Mouse (Mus musculus): ENCODE measurements around the gene Arrdc3. TPM values are rescaled to one million over a fixed set of nuclear protein-coding genes. Genes with fewer than 3 reads are reported as not detected.

The Arrdc3 gene
- 45.7 and 51.8 TPM in 2 replicates for polyA plus RNA-seq (2015; fragmentation: Nextera tagmentation; extraction: Ambion mirVana)

DNA sequence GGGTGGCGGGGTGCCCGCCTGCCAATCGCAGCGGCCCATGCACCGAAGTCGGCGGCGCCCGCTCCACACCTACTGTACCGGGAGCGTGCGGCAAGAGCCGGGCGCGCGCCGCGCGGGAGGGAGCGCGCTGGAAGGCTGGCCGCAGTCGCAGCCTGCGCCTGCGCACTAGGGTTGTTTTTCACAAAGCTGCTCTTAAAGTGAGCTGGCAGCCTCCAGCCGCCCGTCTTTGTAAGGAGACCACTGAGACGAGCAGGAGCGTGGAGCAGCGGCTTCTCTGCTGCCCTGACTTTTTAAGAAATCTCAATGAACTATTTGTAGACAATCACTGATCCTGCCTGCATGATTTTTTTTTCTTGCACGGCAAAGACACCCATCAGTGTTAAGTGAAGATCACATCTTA, at the start of gene Arrdc3:
Gene Arrdc3, plus strand, starts transcription at position 195 of the 400 bp plus-strand sequence.
- ATAC-seq (ENCODE audit: insufficient number of reproducible peaks, low FRiP score, low TSS enrichment, low read depth) = peak; percentile 68
- Histone ChIP-seq H3K9me3 (replicated peaks) (no peaks in the 10 kb centered on the region), H3K4me3 (replicated peaks) (peak within 1 kb of the TSS; percentile 71), H3K4me2 (replicated peaks) (peak within 1 kb of the TSS; percentile 51), H3K9ac (peak within 1 kb of the TSS; percentile 96), H3K27me3 (no peaks in the 10 kb centered on the region), H3K4me1 (peaks cover 4% of the 10 kb centered on the region; the same call in 1 of the 2 replicates), H3K36me3 (no peaks in the 10 kb centered on the region; the same call in 1 of the 2 replicates), H3K27ac (replicated peaks) (peak within 1 kb of the TSS; percentile 100)
- under 1% methylated on average over 28 of the region's 31 CpGs for WGBS

DNA sequence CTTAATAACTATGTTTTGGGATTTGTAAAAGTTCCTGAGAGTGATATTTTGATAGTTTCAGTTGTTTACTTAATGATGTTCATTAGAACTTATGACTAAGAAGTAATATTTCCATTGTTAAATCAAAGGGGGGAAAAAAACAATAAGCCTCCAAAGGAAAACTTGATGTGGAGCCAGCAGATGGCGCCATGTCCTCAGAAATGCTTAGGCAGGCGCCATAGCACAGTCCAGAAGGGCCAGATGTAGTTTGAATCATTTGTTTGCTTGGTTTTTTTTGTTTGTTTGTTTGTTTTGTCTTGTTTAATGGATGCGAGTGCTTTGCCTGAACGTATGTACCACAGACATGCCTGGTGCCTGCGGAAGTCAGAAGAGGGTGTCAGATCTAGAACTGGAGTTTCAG, 21.0 kb upstream of the Arrdc3 start:
- 0 out of 2 replicates have a peak, but pooled peaks have one; percentile 19 for ATAC-seq (ENCODE audit: insufficient number of reproducible peaks, low FRiP score, low TSS enrichment, low read depth)
- Histone ChIP-seq H3K9me3 (replicated peaks) (no peaks in the 10 kb centered on the region), H3K9ac (no peak overlapping the region), H3K36me3 (no peaks in the 10 kb centered on the region), H3K27ac (replicated peaks) (no peak overlapping the region), H3K4me1 (no peaks in the 10 kb centered on the region), H3K4me2 (replicated peaks) (no peak overlapping the region), H3K4me3 (replicated peaks) (no peak overlapping the region), H3K27me3 (no peaks in the 10 kb centered on the region)
- WGBS = 9% methylated on average over 5 of the region's 5 CpGs

DNA sequence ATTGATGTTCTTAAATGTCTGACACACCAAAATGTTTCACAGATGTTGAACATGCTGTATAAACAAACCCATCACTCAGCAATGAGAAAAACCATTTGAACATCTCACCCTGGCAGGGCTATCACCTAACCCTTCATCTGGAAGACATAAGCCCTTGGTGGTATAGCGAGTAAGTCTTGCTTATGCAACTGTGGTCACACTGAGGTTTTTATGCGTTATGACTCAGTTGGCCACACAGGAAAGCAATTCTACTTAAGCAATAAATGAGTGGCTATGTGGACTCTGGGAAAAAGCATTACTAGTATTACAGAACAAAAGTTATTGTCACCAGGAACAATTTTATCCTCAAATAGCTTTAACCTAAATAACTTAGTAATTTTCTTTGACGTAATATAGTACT, 19.0 kb upstream of the Arrdc3 start:
- no peak for ATAC-seq (ENCODE audit: insufficient number of reproducible peaks, low FRiP score, low TSS enrichment, low read depth)
- H3K9ac ChIP-seq = no peak overlapping the region
- no peak overlapping the region for H3K4me3 ChIP-seq (replicated peaks)
- no peaks in the 10 kb centered on the region for H3K36me3 ChIP-seq
- H3K9me3 ChIP-seq (replicated peaks) = no peaks in the 10 kb centered on the region
- no peak overlapping the region for H3K27ac ChIP-seq (replicated peaks)
- H3K4me2 ChIP-seq (replicated peaks) = no peak overlapping the region
- H3K27me3 ChIP-seq = no peaks in the 10 kb centered on the region
- WGBS = 53% methylated on average over 3 of the region's 3 CpGs
- no peaks in the 10 kb centered on the region for H3K4me1 ChIP-seq

DNA sequence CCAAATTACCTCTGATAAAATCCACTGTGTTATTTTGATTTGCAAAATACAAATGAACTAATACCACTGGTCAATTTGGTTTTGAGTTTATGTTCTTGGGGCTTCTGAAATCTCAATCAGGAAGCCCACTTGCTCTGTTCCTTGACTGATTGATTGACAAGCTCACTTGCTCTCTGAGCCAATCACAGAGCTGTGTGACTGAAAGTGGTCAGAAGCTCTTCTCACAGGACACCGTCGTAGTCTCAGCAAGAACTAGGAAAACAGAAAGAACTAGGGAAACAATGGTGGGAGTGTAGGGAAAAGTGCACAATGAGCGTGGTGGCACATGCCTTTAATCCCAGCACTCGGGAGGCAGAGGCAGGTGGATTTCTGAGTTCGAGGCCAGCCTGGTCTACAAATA, 8.1 kb upstream of the Arrdc3 start:
- Histone ChIP-seq H3K4me1 (no peaks in the 10 kb centered on the region), H3K4me3 (replicated peaks) (no peak overlapping the region), H3K9ac (no peak overlapping the region), H3K9me3 (replicated peaks) (no peaks in the 10 kb centered on the region), H3K36me3 (no peaks in the 10 kb centered on the region), H3K27ac (replicated peaks) (no peak overlapping the region), H3K4me2 (replicated peaks) (no peak overlapping the region), H3K27me3 (no peaks in the 10 kb centered on the region)
- 89% methylated on average over 5 of the region's 5 CpGs for WGBS
- no peak for ATAC-seq (ENCODE audit: insufficient number of reproducible peaks, low FRiP score, low TSS enrichment, low read depth)

- Histone ChIP-seq H3K4me2 (replicated peaks) (no peak overlapping the region), H3K27ac (replicated peaks) (no peak overlapping the region), H3K9ac (no peak overlapping the region), H3K9me3 (replicated peaks) (no peaks in the 10 kb centered on the region), H3K4me3 (replicated peaks) (no peak overlapping the region), H3K27me3 (no peaks in the 10 kb centered on the region), H3K4me1 (peaks cover 4% of the 10 kb centered on the region; the same call in 1 of the 2 replicates), H3K36me3 (no peaks in the 10 kb centered on the region)
- ATAC-seq (ENCODE audit: insufficient number of reproducible peaks, low FRiP score, low TSS enrichment, low read depth) = no peak
- 76% methylated on average over 4 of the region's 4 CpGs for WGBS
Observed at GRCm38 (mm10) chr13:80880756-80881155, 2.4 kb upstream of the Arrdc3 start.

DNA sequence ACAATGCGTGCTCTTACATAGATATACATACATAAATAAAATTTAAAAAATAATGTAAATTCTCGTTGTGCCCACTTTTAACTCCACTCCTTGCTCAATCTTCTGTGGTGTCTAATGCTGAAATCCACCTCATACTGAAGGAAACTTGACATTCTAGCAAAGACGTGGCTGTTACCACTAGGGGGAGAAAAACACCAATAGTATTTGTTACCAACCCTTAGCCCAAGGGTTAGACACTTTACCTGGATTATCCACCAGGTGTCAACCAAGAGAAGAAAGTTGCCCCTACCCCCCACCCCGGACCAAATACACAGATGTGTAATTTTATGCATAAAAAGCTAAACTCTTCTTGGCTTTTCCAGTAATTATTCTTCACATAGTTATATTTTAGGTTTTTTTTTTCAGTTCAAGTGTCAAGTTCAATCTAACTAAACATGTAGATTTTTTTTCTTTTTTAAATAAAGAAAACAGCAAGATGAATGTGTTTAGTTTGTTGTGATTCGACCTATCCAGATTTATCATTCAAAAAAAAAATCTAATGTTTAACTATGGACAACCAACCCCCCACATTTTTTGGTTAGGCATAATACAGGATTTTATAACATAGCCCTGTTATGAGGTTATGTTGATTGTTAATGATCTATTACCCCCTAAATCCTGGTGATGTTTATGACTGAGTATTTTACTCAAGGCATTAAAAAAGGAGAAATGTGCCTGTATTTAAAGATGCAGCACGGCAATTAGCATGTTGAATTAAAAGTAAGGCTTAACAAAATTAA, 1.3 kb upstream of the Arrdc3 start:
- WGBS = 22% methylated on average over 6 of the region's 6 CpGs
- ATAC-seq (ENCODE audit: insufficient number of reproducible peaks, low FRiP score, low TSS enrichment, low read depth) = no peak

DNA sequence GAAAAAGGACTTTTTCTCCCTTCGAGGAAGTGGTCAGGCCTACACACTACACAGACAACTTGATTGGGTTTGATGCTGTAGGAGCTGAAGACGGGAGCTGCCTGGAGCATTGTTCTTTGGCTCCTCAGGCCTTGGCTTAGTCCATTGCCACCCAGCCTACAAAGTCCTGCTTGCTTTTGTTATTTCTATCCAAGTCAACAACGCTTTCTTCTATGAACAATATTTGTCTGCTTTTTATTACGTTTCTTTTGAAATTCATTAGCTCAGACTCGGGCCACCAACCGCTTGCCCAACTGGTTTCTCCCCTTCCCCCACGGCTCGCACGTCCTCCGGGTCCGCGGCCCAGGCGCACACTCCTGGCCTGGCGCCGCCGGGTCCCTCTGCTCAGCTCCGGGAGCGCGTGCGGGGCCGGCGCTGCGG, 458 bp upstream of the Arrdc3 start:
- peak overlapping the region; percentile 71 for H3K4me3 ChIP-seq (replicated peaks)
- peak; percentile 22 for ATAC-seq (ENCODE audit: insufficient number of reproducible peaks, low FRiP score, low TSS enrichment, low read depth)
- H3K27me3 ChIP-seq = no peaks in the 10 kb centered on the region
- peak overlapping the region; percentile 51 for H3K4me2 ChIP-seq (replicated peaks)
- 0% methylated on average over 23 of the region's 23 CpGs for WGBS
- peak overlapping the region; percentile 100 for H3K27ac ChIP-seq (replicated peaks)
- peaks cover 4% of the 10 kb centered on the region; the same call in 1 of the 2 replicates for H3K4me1 ChIP-seq
- H3K36me3 ChIP-seq = no peaks in the 10 kb centered on the region; the same call in 1 of the 2 replicates
- peak overlapping the region; percentile 33 for H3K9ac ChIP-seq
- no peaks in the 10 kb centered on the region for H3K9me3 ChIP-seq (replicated peaks)

More for the DNA sequence above, 1.3 kb upstream of the Arrdc3 start:
- no peaks in the 10 kb centered on the region for H3K36me3 ChIP-seq
- peaks cover 4% of the 10 kb centered on the region; the same call in 1 of the 2 replicates for H3K4me1 ChIP-seq
- H3K27ac ChIP-seq (replicated peaks) = peak overlapping the region; percentile 100
- no peak overlapping the region for H3K4me2 ChIP-seq (replicated peaks)
- H3K27me3 ChIP-seq = no peaks in the 10 kb centered on the region
- no peak overlapping the region for H3K9ac ChIP-seq
- peak overlapping the region; percentile 71; the same call in 1 of the 2 replicates for H3K4me3 ChIP-seq (replicated peaks)
- H3K9me3 ChIP-seq (replicated peaks) = no peaks in the 10 kb centered on the region

GRCm38 (mm10) chr13:80883649-80884376, 629 bp downstream of the Arrdc3 start:
- Histone ChIP-seq H3K9ac (peak overlapping the region; percentile 96), H3K4me2 (replicated peaks) (peak overlapping the region; percentile 51), H3K27ac (replicated peaks) (peak overlapping the region; percentile 100), H3K4me3 (replicated peaks) (peak overlapping the region; percentile 71), H3K27me3 (no peaks in the 10 kb centered on the region), H3K4me1 (peaks cover 4% of the 10 kb centered on the region; the same call in 1 of the 2 replicates), H3K9me3 (replicated peaks) (no peaks in the 10 kb centered on the region), H3K36me3 (peaks cover 1% of the 10 kb centered on the region)
- no peak for ATAC-seq (ENCODE audit: insufficient number of reproducible peaks, low FRiP score, low TSS enrichment, low read depth)
- WGBS = under 1% methylated on average over 23 of the region's 23 CpGs

DNA sequence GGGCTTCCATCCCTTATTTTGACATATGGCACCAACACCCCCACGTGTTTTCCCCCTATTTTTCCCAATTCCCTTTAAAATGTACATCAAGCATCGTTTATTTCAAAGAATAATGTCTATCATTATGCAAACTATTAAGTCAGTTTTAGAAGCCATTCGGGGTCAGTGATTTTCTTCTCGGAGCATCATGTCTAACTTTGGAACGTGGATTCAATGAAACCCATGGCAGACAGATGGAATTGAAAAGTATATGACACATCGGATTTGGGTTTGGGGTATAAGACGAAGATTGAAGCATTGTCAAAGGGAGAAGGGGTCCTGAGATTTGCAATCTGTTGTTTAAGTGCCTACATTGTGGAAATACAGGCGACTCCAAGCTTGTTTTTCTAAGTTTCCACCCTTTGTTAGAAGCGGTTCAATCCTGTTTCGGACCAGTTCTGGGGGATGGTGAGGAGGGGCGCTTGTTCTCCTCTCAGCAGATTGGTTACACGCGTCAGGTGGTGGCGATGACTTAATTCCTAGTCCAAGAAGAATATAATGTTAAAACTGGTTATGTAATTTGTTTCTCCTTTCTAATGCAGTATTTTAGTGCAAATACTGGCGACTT, 1.3 kb downstream of the Arrdc3 start:
- H3K27me3 ChIP-seq = no peaks in the 10 kb centered on the region
- H3K4me3 ChIP-seq (replicated peaks) = peak overlapping the region; percentile 71
- H3K4me1 ChIP-seq = peaks cover 4% of the 10 kb centered on the region; the same call in 1 of the 2 replicates
- peak overlapping the region; percentile 100 for H3K27ac ChIP-seq (replicated peaks)
- no peak for ATAC-seq (ENCODE audit: insufficient number of reproducible peaks, low FRiP score, low TSS enrichment, low read depth)
- WGBS = under 1% methylated on average over 15 of the region's 15 CpGs
- H3K36me3 ChIP-seq = peaks cover 3% of the 10 kb centered on the region
- H3K9me3 ChIP-seq (replicated peaks) = no peaks in the 10 kb centered on the region
- peak overlapping the region; percentile 96 for H3K9ac ChIP-seq
- H3K4me2 ChIP-seq (replicated peaks) = peak overlapping the region; percentile 51

- Histone ChIP-seq H3K4me1 (peaks cover 4% of the 10 kb centered on the region; the same call in 1 of the 2 replicates), H3K9me3 (replicated peaks) (no peaks in the 10 kb centered on the region), H3K36me3 (peaks cover 8% of the 10 kb centered on the region), H3K4me2 (replicated peaks) (peak overlapping the region; percentile 51), H3K27me3 (no peaks in the 10 kb centered on the region), H3K4me3 (replicated peaks) (peak overlapping the region; percentile 71), H3K9ac (peak overlapping the region; percentile 96), H3K27ac (replicated peaks) (peak overlapping the region; percentile 100)
- 2% methylated on average over 47 of the region's 47 CpGs for WGBS
- ATAC-seq (ENCODE audit: insufficient number of reproducible peaks, low FRiP score, low TSS enrichment, low read depth) = peak; percentile 90
Observed at GRCm38 (mm10) chr13:80885103-80885833, 2.1 kb downstream of the Arrdc3 start.

Data from embryonic facial prominence, embryonic 15.5 days (tissue).